Comparison of ENCODE assay signal across 8 mouse cellular contexts in the genomic region with DNA sequence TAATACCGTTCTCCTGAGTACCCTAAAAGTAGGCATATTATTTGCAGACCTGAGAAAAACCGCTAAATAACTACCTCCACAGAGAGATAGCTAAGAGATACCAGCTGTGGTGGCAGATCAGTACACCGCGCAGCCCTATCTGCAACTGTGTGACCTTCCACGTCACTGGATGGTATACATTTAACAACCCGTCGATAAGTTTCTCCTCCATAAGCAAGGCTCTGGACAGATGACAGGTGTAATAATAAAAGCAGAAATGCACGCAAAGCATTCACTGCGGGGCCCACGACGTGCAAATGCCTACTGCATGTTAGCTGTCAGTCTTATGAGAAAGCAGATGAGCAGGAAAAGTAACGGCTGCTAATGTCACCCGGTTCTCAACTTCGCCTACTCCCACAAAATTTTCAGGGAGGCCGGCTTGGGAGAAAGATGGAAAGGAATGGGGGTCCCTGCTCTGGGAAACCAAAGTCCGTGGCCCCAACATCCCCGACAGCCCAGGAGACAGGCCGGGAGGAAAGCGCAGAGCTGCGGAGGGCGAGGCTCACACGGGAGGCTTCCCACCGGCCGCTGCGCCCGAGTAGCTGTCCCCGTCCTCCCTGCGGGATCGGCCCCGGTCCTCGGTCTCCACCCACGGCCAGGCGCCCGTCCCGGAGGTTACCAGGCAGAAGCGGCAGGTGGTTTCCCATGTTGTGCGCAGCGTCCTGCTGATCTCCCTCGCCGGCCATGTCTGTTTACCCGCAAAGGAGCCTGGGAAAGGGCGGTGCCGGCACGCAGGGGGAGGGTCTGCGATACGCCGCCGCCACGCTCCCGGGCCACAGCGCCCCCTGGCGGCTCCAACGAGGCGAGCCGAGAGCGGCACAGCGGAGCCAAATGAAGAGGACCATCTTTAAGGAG. TPM values are rescaled to one million over a fixed set of nuclear protein-coding genes. Genes with fewer than 3 reads are reported as not detected.
DNase-seq lines count a peak whose midpoint lies in the region; ATAC-seq and TF ChIP-seq lines count a peak whose summit lies in the region.

Gene Crbn (minus strand): TSS at position 745 of the 894 bp plus-strand sequence.

- H3ac ChIP-seq in C2C12 (ENCODE audit: control insufficient read depth, insufficient read length, low read depth), result peak within 1 kb of the TSS; percentile 98

- peak; percentile 96 for DNase-seq in brain, embryonic 14.5 days (ENCODE audit: low read depth)
- DNase-seq in kidney, postnatal 0 days (ENCODE audit: low spot score), result peak; percentile 93
- peak; percentile 91 for DNase-seq in liver, embryonic 11.5 days (ENCODE audit: low spot score)
- peak; percentile 95 for DNase-seq in naive thymus-derived CD4-positive, alpha-beta T cell, adult 2 months (ENCODE audit: low read depth)

- peaks cover 16% of the 10 kb centered on the region for H3K4me1 ChIP-seq in erythroblast, embryonic 14.5 days (ENCODE audit: control insufficient read depth)
- H3K4me1 ChIP-seq in heart, embryonic 12.5 days (replicated peaks), result peaks cover 15% of the 10 kb centered on the region
- H3K4me1 ChIP-seq in kidney, postnatal 0 days (replicated peaks; ENCODE audit: insufficient read depth, low read length), result peaks cover 5% of the 10 kb centered on the region
- peaks cover 5% of the 10 kb centered on the region; the same call in 1 of the 2 replicates for H3K4me1 ChIP-seq in liver, embryonic 11.5 days (replicated peaks; ENCODE audit: control insufficient read depth, insufficient read depth, low read length)
- H3K4me1 ChIP-seq in stomach, embryonic 14.5 days (ENCODE audit: control insufficient read depth, insufficient read depth, low read length), result peaks cover 5% of the 10 kb centered on the region; the same call in 1 of the 2 replicates

- WGBS in heart, embryonic 12.5 days, result 2% methylated on average over 57 of the region's 57 CpGs
- WGBS in kidney, postnatal 0 days, result 3% methylated on average over 57 of the region's 57 CpGs
- under 1% methylated on average over 57 of the region's 57 CpGs for WGBS in liver, embryonic 11.5 days
- WGBS in stomach, embryonic 14.5 days, result 2% methylated on average over 44 of the region's 57 CpGs

- H3K36me3 ChIP-seq in C2C12 (ENCODE audit: control insufficient read depth, insufficient read depth), result peaks cover 10% of the 10 kb centered on the region
- peaks cover 13% of the 10 kb centered on the region for H3K36me3 ChIP-seq in erythroblast, embryonic 14.5 days (ENCODE audit: control insufficient read depth)
- H3K36me3 ChIP-seq in heart, embryonic 12.5 days, result peaks cover 5% of the 10 kb centered on the region
- 0 out of 2 replicates have a peak, but pooled peaks cover 4% of the 10 kb centered on the region for H3K36me3 ChIP-seq in kidney, postnatal 0 days (ENCODE audit: insufficient read depth, low read length)
- H3K36me3 ChIP-seq in liver, embryonic 11.5 days (ENCODE audit: control insufficient read depth, insufficient read depth, low read length), result peaks cover 3% of the 10 kb centered on the region; the same call in 1 of the 2 replicates
- H3K36me3 ChIP-seq in stomach, embryonic 14.5 days (ENCODE audit: control insufficient read depth, insufficient read depth, low read length), result peaks cover 5% of the 10 kb centered on the region; the same call in 1 of the 2 replicates

- H3K79me2 ChIP-seq in C2C12 (ENCODE audit: control insufficient read depth, insufficient read depth), result peaks cover 22% of the 10 kb centered on the region

- TF ChIP-seq POLR2A in brain, embryonic 14.5 days (IDR thresholded peaks at IDR 0.05; ENCODE audit: borderline replicate concordance, extremely low read depth, insufficient read depth, insufficient read length, poor library complexity, severe bottlenecking), result peak; percentile 21; the same call in 1 of the 2 replicates

- ATAC-seq in heart, embryonic 12.5 days (ENCODE audit: insufficient number of reproducible peaks, low FRiP score), result peak; percentile 93
- peak; percentile 93 for ATAC-seq in kidney, postnatal 0 days (replicated peaks; ENCODE audit: low FRiP score, low read depth)
- ATAC-seq in liver, embryonic 11.5 days (replicated peaks; ENCODE audit: low FRiP score), result peak; percentile 94
- ATAC-seq in stomach, embryonic 14.5 days (ENCODE audit: insufficient number of reproducible peaks, insufficient read depth, low FRiP score, low read depth), result peak; percentile 93

- no peaks in the 10 kb centered on the region for H3K9me3 ChIP-seq in erythroblast, embryonic 14.5 days (ENCODE audit: control insufficient read depth, low read length)
- no peaks in the 10 kb centered on the region for H3K9me3 ChIP-seq in heart, embryonic 12.5 days (replicated peaks)
- H3K9me3 ChIP-seq in kidney, postnatal 0 days (replicated peaks; ENCODE audit: low read length), result no peaks in the 10 kb centered on the region
- no peaks in the 10 kb centered on the region for H3K9me3 ChIP-seq in liver, embryonic 11.5 days (ENCODE audit: control insufficient read depth, low read length)
- no peaks in the 10 kb centered on the region for H3K9me3 ChIP-seq in stomach, embryonic 14.5 days (ENCODE audit: control insufficient read depth, low read depth, low read length)

- H3K9ac ChIP-seq in heart, embryonic 12.5 days, result peak within 1 kb of the TSS; percentile 84
- peak within 1 kb of the TSS; percentile 83 for H3K9ac ChIP-seq in kidney, postnatal 0 days (ENCODE audit: low read depth, low read length)
- peak within 1 kb of the TSS; percentile 78 for H3K9ac ChIP-seq in liver, embryonic 11.5 days (ENCODE audit: low read depth, low read length)
- H3K9ac ChIP-seq in stomach, embryonic 14.5 days (replicated peaks; ENCODE audit: low read depth, low read length), result peak within 1 kb of the TSS; percentile 68

- peaks cover 13% of the 10 kb centered on the region for H3K79me3 ChIP-seq in C2C12 (ENCODE audit: low read depth)

- no peaks in the 10 kb centered on the region for H3K27me3 ChIP-seq in C2C12 (ENCODE audit: control insufficient read depth, insufficient read depth, insufficient read length)
- H3K27me3 ChIP-seq in erythroblast, embryonic 14.5 days (ENCODE audit: control insufficient read depth), result no peaks in the 10 kb centered on the region
- H3K27me3 ChIP-seq in heart, embryonic 12.5 days (replicated peaks), result no peaks in the 10 kb centered on the region
- no peaks in the 10 kb centered on the region for H3K27me3 ChIP-seq in kidney, postnatal 0 days (ENCODE audit: insufficient read depth, low read length)
- no peaks in the 10 kb centered on the region for H3K27me3 ChIP-seq in liver, embryonic 11.5 days (replicated peaks; ENCODE audit: control insufficient read depth, insufficient read depth, low read length)
- no peaks in the 10 kb centered on the region for H3K27me3 ChIP-seq in stomach, embryonic 14.5 days (ENCODE audit: control insufficient read depth, insufficient read depth, low read length)

- H3K4me3 ChIP-seq in C2C12 (ENCODE audit: insufficient read depth, poor library complexity, severe bottlenecking), result peak within 1 kb of the TSS; percentile 75
- H3K4me3 ChIP-seq in erythroblast, embryonic 14.5 days (replicated peaks), result peak within 1 kb of the TSS; percentile 79
- H3K4me3 ChIP-seq in heart, embryonic 12.5 days, result peak within 1 kb of the TSS; percentile 85
- peak within 1 kb of the TSS; percentile 79 for H3K4me3 ChIP-seq in kidney, postnatal 0 days (replicated peaks; ENCODE audit: low read depth, low read length)
- H3K4me3 ChIP-seq in liver, embryonic 11.5 days (ENCODE audit: low read depth, low read length), result peak within 1 kb of the TSS; percentile 86
- H3K4me3 ChIP-seq in stomach, embryonic 14.5 days (ENCODE audit: low read depth, low read length), result peak within 1 kb of the TSS; percentile 83

- peak; percentile 97 for TF ChIP-seq CTCF in C2C12 (IDR thresholded peaks at IDR 0.05; ENCODE audit: control insufficient read depth, insufficient read depth, insufficient read length)
- TF ChIP-seq CTCF in brain, embryonic 14.5 days (IDR thresholded peaks at IDR 0.05; ENCODE audit: borderline replicate concordance, extremely low read depth, insufficient read depth, insufficient read length), result peak; percentile 98
- peak; percentile 99 for TF ChIP-seq CTCF in kidney, postnatal 0 days (IDR thresholded peaks at IDR 0.05; ENCODE audit: low read depth)

- H3K27ac ChIP-seq in heart, embryonic 12.5 days (ENCODE audit: poor library complexity, severe bottlenecking), result no peak within 1 kb of the TSS
- no peak within 1 kb of the TSS for H3K27ac ChIP-seq in kidney, postnatal 0 days
- no peak within 1 kb of the TSS for H3K27ac ChIP-seq in liver, embryonic 11.5 days (ENCODE audit: low read depth, low read length)
- no peak within 1 kb of the TSS for H3K27ac ChIP-seq in stomach, embryonic 14.5 days (ENCODE audit: low read length)

- H3K4me2 ChIP-seq in heart, embryonic 12.5 days, result peak within 1 kb of the TSS; percentile 97
- peak within 1 kb of the TSS; percentile 83 for H3K4me2 ChIP-seq in kidney, postnatal 0 days (ENCODE audit: low read length)
- H3K4me2 ChIP-seq in liver, embryonic 11.5 days, result peak within 1 kb of the TSS; percentile 61
- peak within 1 kb of the TSS; percentile 91 for H3K4me2 ChIP-seq in stomach, embryonic 14.5 days (replicated peaks; ENCODE audit: low read depth, low read length)

TF ChIP-seq in C2C12, 6 proteins besides CTCF, POLR2A, EP300 and RAD21:
- TF ChIP-seq MAX (IDR thresholded peaks at IDR 0.05) (peak; percentile 88), MYOD1 (IDR thresholded peaks at IDR 0.05; ENCODE audit: control insufficient read depth, insufficient read length, low read depth) (no peak), MYOG (IDR thresholded peaks at IDR 0.05; ENCODE audit: control insufficient read depth, extremely low read depth, insufficient read length) (no peak), FOSL1 (IDR thresholded peaks at IDR 0.05; ENCODE audit: insufficient read depth, low read length, poor library complexity, severe bottlenecking) (no peak), CEBPB (IDR thresholded peaks at IDR 0.05; ENCODE audit: low read depth) (no peak), USF1 (IDR thresholded peaks at IDR 0.05; ENCODE audit: low read depth) (no peak)
TF ChIP-seq in C2C12: peak in this region for 1.

RNA-seq across cellular contexts. Expression of gene Crbn, which starts in this region (rescaled TPM):
- polyA plus RNA-seq in C2C12 (2012; fragmentation: generic; extraction: Trizol), result 7.9 TPM
- polyA plus RNA-seq in brain, embryonic 14.5 days (2012; rRNA removed), result 23.2 and 26.2 TPM in 2 replicates
- polyA plus RNA-seq in erythroblast, embryonic 14.5 days (2012), result 0.05 and 0.18 TPM in 2 replicates
- 31.1 and 33.4 TPM in 2 replicates for polyA plus RNA-seq in heart, embryonic 12.5 days (2016; fragmentation: Nextera tagmentation; extraction: Ambion mirVana)
- polyA plus RNA-seq in kidney, postnatal 0 days (2015; fragmentation: Nextera tagmentation; extraction: Ambion mirVana), result 47.4 and 47.8 TPM in 2 replicates
- polyA plus RNA-seq in liver, embryonic 11.5 days (2014; fragmentation: Nextera tagmentation; extraction: Ambion mirVana), result 30.5 and 36.0 TPM in 2 replicates
- 49.3 and 51.6 TPM in 2 replicates for polyA plus RNA-seq in stomach, embryonic 14.5 days (2014; fragmentation: Nextera tagmentation; extraction: Ambion mirVana)
